8 mouse cellular contexts compared by ENCODE assay signal in genomic region chr9:55325564-55326514, GRCm38 (mm10). TPM values are rescaled to one million over a fixed set of nuclear protein-coding genes. Genes with fewer than 3 reads are reported as not detected.
A peak's percentile ranks its signal among the peaks of the same experiment; 100 is the strongest.
DNase-seq lines count a peak whose midpoint lies in the region; ATAC-seq and TF ChIP-seq lines count a peak whose summit lies in the region.

No protein-coding gene starts in this region.

- peak; percentile 13; the same call in 1 of the 2 replicates for TF ChIP-seq CTCF in kidney, postnatal 0 days (IDR thresholded peaks at IDR 0.05; ENCODE audit: low read depth)
- no peak for TF ChIP-seq CTCF in brain, embryonic 14.5 days (IDR thresholded peaks at IDR 0.05; ENCODE audit: borderline replicate concordance, extremely low read depth, insufficient read depth, insufficient read length)

- H3K9me3 ChIP-seq in kidney, postnatal 0 days (replicated peaks; ENCODE audit: low read length) = no peaks in the 10 kb centered on the region
- no peaks in the 10 kb centered on the region for H3K9me3 ChIP-seq in hindbrain, embryonic 14.5 days (ENCODE audit: control insufficient read depth, low read length)
- no peaks in the 10 kb centered on the region for H3K9me3 ChIP-seq in midbrain, embryonic 16.5 days (replicated peaks; ENCODE audit: control insufficient read depth, low read length, poor library complexity, severe bottlenecking)

- peak overlapping the region; percentile 94 for H3K4me2 ChIP-seq in kidney, postnatal 0 days (ENCODE audit: low read length)
- H3K4me2 ChIP-seq in hindbrain, embryonic 14.5 days (replicated peaks) = peak overlapping the region; percentile 74
- H3K4me2 ChIP-seq in midbrain, embryonic 16.5 days (ENCODE audit: low read length) = peak overlapping the region; percentile 77

- peak; percentile 16 for DNase-seq in kidney, postnatal 0 days (ENCODE audit: low spot score)
- no peak for DNase-seq in kidney, postnatal 25 days
- DNase-seq in brain, embryonic 14.5 days (ENCODE audit: low read depth) = peak; percentile 33
- DNase-seq in hindbrain, embryonic 14.5 days (ENCODE audit: low spot score) = no peak
- DNase-seq in layer of hippocampus, adult 11-12 months (ENCODE audit: low spot score) = no peak
- no peak for DNase-seq in left cerebral cortex, postnatal 36 days (ENCODE audit: low spot score in 2 of 2)
- no peak for DNase-seq in lung, postnatal 14 days

- peaks cover 38% of the 10 kb centered on the region for H3K27me3 ChIP-seq in kidney, postnatal 0 days (ENCODE audit: insufficient read depth, low read length)
- H3K27me3 ChIP-seq in hindbrain, embryonic 14.5 days (ENCODE audit: control insufficient read depth, insufficient read depth, low read length) = 0 out of 2 replicates have a peak, but pooled peaks cover 6% of the 10 kb centered on the region
- no peaks in the 10 kb centered on the region; the same call in none of the 2 replicates for H3K27me3 ChIP-seq in midbrain, embryonic 16.5 days (ENCODE audit: control insufficient read depth, insufficient read depth, low read depth, low read length)

- no peak for TF ChIP-seq POLR2A in brain, embryonic 14.5 days (IDR thresholded peaks at IDR 0.05; ENCODE audit: borderline replicate concordance, extremely low read depth, insufficient read depth, insufficient read length, poor library complexity, severe bottlenecking)

- H3K27ac ChIP-seq in kidney, postnatal 0 days = no peak overlapping the region
- H3K27ac ChIP-seq in hindbrain, embryonic 14.5 days = peak overlapping the region; percentile 70; the same call in 1 of the 2 replicates
- peak overlapping the region; percentile 85 for H3K27ac ChIP-seq in midbrain, embryonic 16.5 days (ENCODE audit: low read length)

- intact Hi-C loops in left cerebral cortex, postnatal 36 days (cut with DNase I) = loop anchor here (2.0 kb wide), 1 partner anchor 67 kb away; no protein-coding TSS in a partner anchor

- ATAC-seq in kidney, postnatal 0 days (replicated peaks; ENCODE audit: low FRiP score, low read depth) = no peak
- no peak for ATAC-seq in hindbrain, embryonic 14.5 days (ENCODE audit: low FRiP score)
- ATAC-seq in midbrain, embryonic 16.5 days = no peak

- H3K4me1 ChIP-seq in kidney, postnatal 0 days (replicated peaks; ENCODE audit: insufficient read depth, low read length) = no peaks in the 10 kb centered on the region
- peaks cover 10% of the 10 kb centered on the region for H3K4me1 ChIP-seq in hindbrain, embryonic 14.5 days (replicated peaks; ENCODE audit: control insufficient read depth, insufficient read depth, low read length)
- peaks cover 18% of the 10 kb centered on the region for H3K4me1 ChIP-seq in midbrain, embryonic 16.5 days (ENCODE audit: control insufficient read depth, insufficient read depth, low read length)

- WGBS in kidney, postnatal 0 days = 14% methylated on average over 18 of the region's 18 CpGs
- WGBS in hindbrain, embryonic 14.5 days = 16% methylated on average over 18 of the region's 18 CpGs
- 15% methylated on average over 18 of the region's 18 CpGs for WGBS in midbrain, embryonic 16.5 days

- peak overlapping the region; percentile 54 for H3K9ac ChIP-seq in kidney, postnatal 0 days (ENCODE audit: low read depth, low read length)
- peak overlapping the region; percentile 82 for H3K9ac ChIP-seq in hindbrain, embryonic 14.5 days
- H3K9ac ChIP-seq in midbrain, embryonic 16.5 days (ENCODE audit: low read depth, low read length) = peak overlapping the region; percentile 92

- H3K4me3 ChIP-seq in kidney, postnatal 0 days (replicated peaks; ENCODE audit: low read depth, low read length) = peak overlapping the region; percentile 68
- peak overlapping the region; percentile 75 for H3K4me3 ChIP-seq in hindbrain, embryonic 14.5 days (replicated peaks; ENCODE audit: low read length)
- H3K4me3 ChIP-seq in midbrain, embryonic 16.5 days (ENCODE audit: low read depth, low read length) = peak overlapping the region; percentile 79

- no peaks in the 10 kb centered on the region for H3K36me3 ChIP-seq in kidney, postnatal 0 days (ENCODE audit: insufficient read depth, low read length)
- H3K36me3 ChIP-seq in hindbrain, embryonic 14.5 days (replicated peaks; ENCODE audit: control insufficient read depth, insufficient read depth) = no peaks in the 10 kb centered on the region
- H3K36me3 ChIP-seq in midbrain, embryonic 16.5 days (ENCODE audit: control insufficient read depth, insufficient read depth, low read length) = no peaks in the 10 kb centered on the region

RNA-seq across cellular contexts. Expression of gene Nrg4, which starts 0.8 kb away (rescaled TPM):
- polyA plus RNA-seq in kidney, postnatal 0 days (2015; fragmentation: Nextera tagmentation; extraction: Ambion mirVana) = 0.39 and 0.65 TPM in 2 replicates
- polyA plus RNA-seq in brain, embryonic 14.5 days (2012; rRNA removed) = 0.18 and 0.40 TPM in 2 replicates
- 1.7 and 1.8 TPM in 2 replicates for polyA plus RNA-seq in hindbrain, embryonic 14.5 days (2014; fragmentation: Nextera tagmentation; extraction: Ambion mirVana)
- polyA plus RNA-seq in midbrain, embryonic 16.5 days (2015; fragmentation: Nextera tagmentation; extraction: Ambion mirVana) = 1.3 and 1.4 TPM in 2 replicates
- 1 to 10 TPM in 1 of 2 experiments, under 1 TPM in 1; 0.96 to 1.0 TPM for total RNA-seq in left cerebral cortex, postnatal 36 days (2021)

RNA-seq across cellular contexts. Expression of gene Tmem266, which starts 0.9 kb away (rescaled TPM):
- 0.25 and 0.33 TPM in 2 replicates for polyA plus RNA-seq in kidney, postnatal 0 days (2015; fragmentation: Nextera tagmentation; extraction: Ambion mirVana)
- 4.7 and 7.8 TPM in 2 replicates for polyA plus RNA-seq in brain, embryonic 14.5 days (2012; rRNA removed)
- 2.2 and 2.9 TPM in 2 replicates for polyA plus RNA-seq in hindbrain, embryonic 14.5 days (2014; fragmentation: Nextera tagmentation; extraction: Ambion mirVana)
- polyA plus RNA-seq in midbrain, embryonic 16.5 days (2015; fragmentation: Nextera tagmentation; extraction: Ambion mirVana) = 6.8 and 7.0 TPM in 2 replicates
- total RNA-seq in left cerebral cortex, postnatal 36 days (2021) = 1 to 10 TPM; 8.5 to 10.0 TPM

Comparison
In these comparisons a context has a peak if more than half of its experiments do, and no peak if none do; other contexts are left out.
1. DNase-seq: peak in kidney, postnatal 0 days (single experiment) and brain, embryonic 14.5 days (single experiment); none in kidney, postnatal 25 days (0 of 2), hindbrain, embryonic 14.5 days (single experiment), layer of hippocampus, adult 11-12 months (single experiment), left cerebral cortex, postnatal 36 days (0 of 2) and lung, postnatal 14 days (single experiment).
2. Peak in every context shown above with its lines, with median percentiles within 50 percentile points of each other: H3K4me2 ChIP-seq, H3K4me3 ChIP-seq and H3K9ac ChIP-seq.